Mouse (Mus musculus) kidney, adult 2 months (tissue): ENCODE data around the gene Slc9a3. TPM values are rescaled to one million over a fixed set of nuclear protein-coding genes. Genes with fewer than 3 reads are reported as not detected.

Experiments
- DNase-seq: peaks from one replicate; pipeline ENCODE4 v3.0.0; 2021
- H3K27ac ChIP-seq: fragments of 200-500 bp; 2 replicates; pipeline ENCODE4 v1.5.1; 2012; ENCODE audit warnings: low read depth, low read length, control low read depth, inconsistent platforms; ENCODE audit not compliant: insufficient read depth
- H3K27me3 ChIP-seq: fragments of 200-500 bp; replicated peaks from 2 replicates; pipeline ENCODE4 v1.6.1; 2012; ENCODE audit warnings: mild to moderate bottlenecking, moderate library complexity, low read length, inconsistent platforms; ENCODE audit not compliant: control insufficient read depth, insufficient read depth
- H3K36me3 ChIP-seq: fragments of 200-500 bp; 2 replicates; pipeline ENCODE4 v1.6.1; 2012; ENCODE audit warnings: mild to moderate bottlenecking, moderate library complexity, low read length, inconsistent platforms; ENCODE audit not compliant: control insufficient read depth, insufficient read depth
- H3K4me1 ChIP-seq: fragments of 200-500 bp; 2 replicates; pipeline ENCODE4 v1.6.1; 2011; ENCODE audit warnings: low read length; ENCODE audit not compliant: control insufficient read depth, insufficient read depth
- H3K4me3 ChIP-seq: fragments of 200-500 bp; 2 replicates; pipeline ENCODE4 v1.5.1; 2011; ENCODE audit warnings: mild to moderate bottlenecking, low read depth, low read length, control low read depth; ENCODE audit not compliant: insufficient read depth
- POLR2A ChIP-seq: fragments of 200-500 bp; IDR thresholded peaks from one replicate; pipeline ENCODE4 v1.6.1; 2011; ENCODE audit warnings: low read depth, low read length, control low read depth
- WGBS: fragments of 180-500 bp; shearing (Covaris S2); methylation state at CpG from one replicate; pipeline ENCODE4 v1.1.7; 2018; 5-methylcytosine and 5-hydroxymethylcytosine counted together
- polyA plus RNA-seq: library from polyadenylated mRNA; depleted of rRNA; stranded (reverse); fragments of >200 nt; gene quantifications from 2 replicates; pipeline ENCODE4 v1.2.3, GENCODE M21; 2012; rRNA removed

Slc9a3 gene
- polyA plus RNA-seq, 1 experiment, result 76.3 TPM

- no peaks in the 10 kb centered on the region for H3K36me3 ChIP-seq
- no peak overlapping the region for H3K4me3 ChIP-seq
- H3K4me1 ChIP-seq, result no peaks in the 10 kb centered on the region
- WGBS, result 81% methylated on average over 3 of the region's 3 CpGs
- no peak overlapping the region for H3K27ac ChIP-seq
- H3K27me3 ChIP-seq, result no peaks in the 10 kb centered on the region
- no peak for DNase-seq
- no peak for TF ChIP-seq POLR2A
These were observed 97.2 kb downstream of the Slc9a3 start for GRCm38 (mm10) chr13:74218441-74218840.

Other genes starting within 250 kb of the Slc9a3 start
- 0.22 and 0.25 TPM in 2 replicates for gene Trip13, start 183.7 kb upstream of the Slc9a3 start, polyA plus RNA-seq
- gene Brd9, start 183.6 kb upstream of the Slc9a3 start, polyA plus RNA-seq, result 18.0 and 20.2 TPM in 2 replicates
- gene Zdhhc11, start 157.6 kb upstream of the Slc9a3 start, polyA plus RNA-seq, result not detected in 2 replicates
- 4.3 and 4.5 TPM in 2 replicates for gene Tppp, start 112.0 kb upstream of the Slc9a3 start, polyA plus RNA-seq
- 1.8 and 2.2 TPM in 2 replicates for gene Cep72, start 59.2 kb upstream of the Slc9a3 start, polyA plus RNA-seq
- 48.0 and 56.4 TPM in 2 replicates for gene Exoc3, start 87.3 kb downstream of the Slc9a3 start, polyA plus RNA-seq
- gene Ahrr, start 170.9 kb downstream of the Slc9a3 start, polyA plus RNA-seq, result 0.55 and 0.65 TPM in 2 replicates
- gene Pdcd6, start 196.1 kb downstream of the Slc9a3 start, polyA plus RNA-seq, result 118 and 136 TPM in 2 replicates
- 445 and 517 TPM in 2 replicates for gene Sdha, start 228.8 kb downstream of the Slc9a3 start, polyA plus RNA-seq
- 3.9 and 4.5 TPM in 2 replicates for gene Ccdc127, start 228.9 kb downstream of the Slc9a3 start, polyA plus RNA-seq
- gene Lrrc14b, start 242.5 kb downstream of the Slc9a3 start, polyA plus RNA-seq, result 1.6 and 2.0 TPM in 2 replicates